Mouse (Mus musculus): ENCODE results near the gene Ndnf. TPM values are rescaled to one million over a fixed set of nuclear protein-coding genes. Genes with fewer than 3 reads are reported as not detected.

The Ndnf gene
- polyA plus RNA-seq, 1 experiment from 2014 or later: 4.7 TPM

DNA sequence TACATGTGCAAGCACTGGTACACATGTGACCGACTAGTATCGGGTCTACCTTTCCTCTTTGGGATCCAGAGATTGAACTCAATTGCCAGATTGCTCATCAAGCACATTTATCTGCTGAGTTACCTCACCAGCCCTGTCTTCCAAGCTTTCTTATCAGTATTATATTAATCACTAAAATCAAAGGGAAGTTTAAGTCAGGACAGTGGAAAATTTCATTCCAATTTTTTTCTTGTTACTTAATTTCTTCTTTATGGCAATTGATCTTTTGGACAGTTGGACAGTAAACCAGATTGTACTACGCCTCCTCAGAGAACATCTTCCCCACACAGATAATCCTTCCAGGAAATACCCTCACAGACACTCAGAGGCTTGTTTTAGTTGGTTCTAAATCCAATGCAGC, 88.7 kb downstream of the Ndnf start:
- no peaks in the 10 kb centered on the region for H3K36me3 ChIP-seq (replicated peaks)
- no peak for ATAC-seq (ENCODE audit: low FRiP score)
- H3K9me3 ChIP-seq: no peaks in the 10 kb centered on the region
- H3K4me3 ChIP-seq (replicated peaks): no peak overlapping the region
- H3K27ac ChIP-seq: no peak overlapping the region
- H3K9ac ChIP-seq: no peak overlapping the region
- no peak overlapping the region for H3K4me2 ChIP-seq
- no peaks in the 10 kb centered on the region for H3K27me3 ChIP-seq
- WGBS: 90% methylated on average over 3 of the region's 3 CpGs
- peaks cover 4% of the 10 kb centered on the region for H3K4me1 ChIP-seq

Other genes with a start within 250 kb of the Ndnf start
- gene Tnip3, start 146.3 kb upstream of the Ndnf start, polyA plus RNA-seq (2016; fragmentation: Nextera tagmentation; extraction: Ambion mirVana): not detected in 2 replicates
- gene Prdm5, start 107.4 kb downstream of the Ndnf start, polyA plus RNA-seq (2016; fragmentation: Nextera tagmentation; extraction: Ambion mirVana): 11.9 and 13.2 TPM in 2 replicates